Mouse (Mus musculus) frontal cortex, postnatal 36 days (tissue): Measurements from ENCODE around the gene Tmem47.

ENCODE experiments used
- DNase-seq, 2 experiments: peaks; one replicate each; pipeline ENCODE4 v3.0.0; 2022; ENCODE audit warnings: low spot score in 2 of 2

Tmem47 gene

DNA sequence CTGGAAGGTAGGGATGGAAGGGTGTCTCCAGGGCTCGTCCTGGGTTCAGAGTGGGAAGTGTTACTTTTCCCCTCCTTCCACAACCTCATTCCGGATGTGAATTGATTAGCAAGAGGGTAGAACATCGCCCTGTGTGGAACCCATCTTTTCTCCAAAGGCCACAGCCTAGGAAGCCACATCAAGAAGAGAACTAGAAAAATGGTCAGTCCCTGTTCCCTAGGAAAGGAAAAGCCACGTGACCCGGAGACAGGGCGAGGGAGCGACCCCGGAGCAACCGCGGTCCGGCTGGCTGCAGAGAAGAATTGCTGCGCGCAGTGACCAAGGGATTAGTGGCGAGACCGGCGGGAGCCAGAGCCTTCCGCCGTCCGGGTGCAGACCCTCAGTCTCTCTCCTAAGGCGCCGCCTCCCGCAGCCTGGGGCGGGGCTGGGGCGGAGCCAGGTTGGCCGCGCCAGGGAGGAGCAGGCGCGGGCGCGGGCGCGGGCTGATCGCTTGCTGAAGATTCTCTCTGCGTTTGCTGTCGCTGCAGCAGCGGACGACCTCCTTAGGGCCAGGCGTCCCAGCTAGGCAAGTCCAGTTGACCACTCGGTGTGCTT lies at the start of gene Tmem47:
Gene Tmem47 (plus strand): TSS at position 489 of the 594 bp plus-strand sequence.
- peak; percentile 50 to 63 for DNase-seq

DNA sequence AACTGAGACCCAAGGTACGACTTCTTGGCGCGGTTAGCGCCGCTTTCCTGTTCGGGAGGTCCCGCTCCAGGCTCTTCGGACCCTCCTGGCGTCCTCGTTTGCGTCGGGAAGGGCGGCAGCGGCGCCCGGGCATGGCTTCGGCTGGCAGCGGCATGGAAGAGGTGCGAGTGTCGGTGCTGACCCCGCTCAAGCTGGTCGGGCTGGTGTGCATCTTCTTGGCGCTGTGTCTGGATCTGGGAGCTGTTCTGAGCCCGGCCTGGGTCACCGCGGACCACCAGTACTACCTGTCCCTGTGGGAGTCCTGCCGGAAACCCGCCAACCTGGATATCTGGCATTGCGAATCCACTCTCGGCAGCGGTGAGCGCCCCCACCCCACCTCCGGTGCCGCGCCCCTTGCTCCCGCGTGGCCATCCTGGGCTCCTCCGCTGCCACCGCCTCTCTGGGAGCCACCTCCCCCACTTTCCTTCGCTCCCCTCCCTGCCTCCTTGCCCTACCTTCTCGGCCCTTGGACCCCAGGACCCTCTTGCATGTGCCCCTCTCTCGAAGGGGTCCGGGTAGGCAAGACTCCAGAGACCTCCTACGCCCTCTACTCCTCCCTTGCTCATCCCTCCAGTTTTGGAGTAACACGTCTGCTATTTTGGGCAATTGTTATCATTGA lies 435 bp downstream of the Tmem47 start:
- DNase-seq = peak; percentile 9 to 10

DNA sequence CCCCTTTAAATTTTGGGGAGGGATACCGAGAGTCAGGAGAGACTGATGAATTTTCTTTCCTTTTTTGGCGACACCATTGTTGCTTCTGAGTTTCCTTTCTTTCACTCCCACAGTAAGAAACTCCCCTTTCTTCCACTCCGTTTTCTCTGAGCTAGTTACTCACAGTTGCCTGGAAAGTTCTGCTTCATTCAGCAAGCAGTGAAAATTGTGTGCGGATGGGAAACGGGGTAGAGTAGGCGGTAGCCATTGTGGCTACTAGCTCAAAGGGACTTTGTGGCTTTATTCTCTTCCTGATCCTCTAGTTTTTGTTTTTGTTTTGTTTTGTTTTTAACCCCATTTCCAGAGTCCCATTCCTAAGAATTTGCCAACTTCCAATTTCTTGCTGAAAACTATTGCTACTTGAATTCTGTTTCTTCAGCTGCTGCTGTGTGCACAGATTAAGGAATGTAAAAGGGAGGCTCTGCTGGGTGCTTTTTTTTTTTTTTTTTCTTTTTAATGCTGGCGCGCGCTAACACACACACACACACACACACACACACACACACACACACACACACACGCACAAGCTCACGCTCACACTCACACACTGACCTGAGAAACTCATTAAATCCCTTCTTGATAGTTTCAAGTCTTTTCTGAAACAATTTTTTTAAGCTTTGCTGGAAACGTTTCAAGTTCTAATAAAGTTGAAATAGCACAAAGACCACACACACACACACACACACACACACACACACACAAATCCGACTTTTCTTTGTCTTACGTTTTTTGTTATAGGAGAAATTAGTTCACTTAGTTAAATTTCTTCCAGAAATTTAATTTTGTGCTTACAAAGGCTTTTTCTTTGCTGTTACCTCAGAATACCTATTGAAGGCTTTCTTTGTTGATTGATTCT lies 1.5 kb downstream of the Tmem47 start:
- DNase-seq = peak in 1 of 2 experiments; percentile 21

DNA sequence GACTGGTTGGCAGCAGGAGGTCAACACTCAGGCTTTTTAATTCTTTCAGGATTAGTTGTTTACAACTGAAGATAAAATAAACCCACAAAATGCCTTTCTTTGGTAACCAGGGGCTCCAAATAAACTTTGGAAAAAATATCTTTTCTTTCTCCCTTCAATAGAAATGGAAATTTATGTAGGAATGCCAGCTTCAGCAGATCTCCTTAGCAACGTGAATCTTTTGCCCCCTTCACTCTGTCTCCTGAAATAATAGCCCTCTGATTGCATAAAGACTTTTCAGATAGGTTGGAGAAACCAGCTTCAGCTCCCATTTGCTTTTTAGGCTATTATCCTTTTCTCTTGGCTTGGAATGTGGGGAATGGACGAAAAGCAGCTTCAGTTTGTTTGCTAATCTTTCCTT lies 2.2 kb downstream of the Tmem47 start:
- no peak for DNase-seq

DNA sequence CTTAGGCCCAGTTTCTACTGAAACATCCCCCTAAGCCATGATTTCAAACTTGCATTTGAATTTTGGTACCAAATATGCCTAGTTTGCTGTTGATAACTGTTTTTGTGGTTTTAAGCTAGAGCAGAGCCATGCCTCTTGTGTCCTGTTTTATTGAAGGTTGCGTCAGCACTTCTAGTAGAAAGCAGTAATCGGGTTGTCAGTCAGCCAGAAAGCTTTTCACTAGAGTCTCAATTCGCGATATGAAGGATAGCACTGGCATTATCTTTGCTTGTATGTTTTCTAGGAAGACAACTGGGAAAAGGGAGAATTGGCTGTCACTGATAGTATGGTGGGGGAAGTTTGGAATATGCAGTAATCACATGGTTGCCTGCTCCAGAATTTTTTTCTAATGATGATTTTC lies 3.3 kb downstream of the Tmem47 start:
- no peak for DNase-seq

DNA sequence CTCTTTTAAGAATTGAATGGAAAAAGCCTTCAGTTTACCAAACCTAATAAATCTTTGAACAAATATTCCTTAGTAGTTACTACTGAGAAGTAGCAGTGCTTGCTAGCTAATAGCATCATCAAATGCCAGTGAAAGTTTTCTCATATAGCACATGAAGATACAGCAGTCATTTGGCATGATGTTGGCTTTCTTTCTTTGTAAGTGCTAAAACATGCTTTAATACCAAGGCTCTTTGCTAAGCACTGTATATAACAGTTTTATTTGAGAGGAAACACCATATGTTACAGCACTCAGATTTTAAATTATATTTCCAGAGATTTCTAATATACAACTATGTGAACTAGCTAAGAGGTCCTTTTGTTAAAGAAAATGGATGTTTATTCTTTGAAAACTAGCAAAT lies 8.0 kb downstream of the Tmem47 start:
- DNase-seq = no peak

DNA sequence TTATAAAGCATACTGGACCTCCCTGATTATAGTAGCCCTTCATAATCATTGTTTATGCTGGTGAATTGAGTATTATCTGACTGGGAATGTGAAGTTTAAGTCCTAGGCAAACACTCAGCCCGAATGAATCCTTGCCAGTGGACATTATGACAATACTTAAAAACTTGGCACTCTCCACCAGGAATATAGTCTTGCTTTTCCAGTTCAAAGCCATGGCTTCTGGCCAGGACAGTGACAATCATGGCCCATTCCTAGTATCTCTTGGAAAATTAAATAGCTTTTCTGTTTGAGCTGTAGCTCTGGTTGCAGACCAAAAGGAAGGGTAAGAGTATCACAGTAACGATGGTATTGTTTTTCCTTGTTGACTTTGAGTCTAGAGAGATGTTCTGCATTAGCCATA lies 10.5 kb downstream of the Tmem47 start:
- no peak for DNase-seq

DNA sequence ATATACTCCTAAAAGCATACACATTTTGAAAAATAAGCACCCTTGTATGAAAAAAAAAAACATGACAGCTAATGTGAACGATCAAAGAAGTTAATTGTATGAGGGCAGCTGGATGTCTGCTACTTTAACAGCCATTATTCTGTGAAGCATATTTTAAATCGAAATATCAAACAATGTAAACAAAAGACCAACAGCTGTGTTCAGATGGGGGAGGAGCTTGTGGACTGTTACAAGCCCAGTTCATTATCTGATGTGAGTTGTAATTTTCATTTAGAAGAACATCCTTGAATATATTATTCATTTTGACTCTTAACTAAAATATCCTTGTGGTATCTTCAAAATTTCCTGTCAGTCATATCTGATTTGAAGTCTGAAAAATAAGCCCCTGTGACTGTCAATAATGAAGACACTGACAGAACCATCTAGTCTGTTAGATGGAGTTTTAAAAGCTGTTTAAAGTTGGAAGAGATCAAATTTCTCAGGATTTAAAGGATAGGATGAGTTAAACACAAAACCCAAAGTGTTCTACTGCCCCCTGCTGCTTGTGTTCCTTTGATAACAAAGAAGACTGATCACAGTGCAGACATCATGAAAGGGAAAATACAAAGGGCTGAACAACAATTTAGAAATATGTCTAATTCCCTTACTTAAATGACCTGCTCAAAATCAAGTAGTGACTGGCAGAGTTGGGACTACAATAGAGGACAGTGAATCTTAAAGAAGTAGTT lies 14.7 kb downstream of the Tmem47 start:
- DNase-seq = peak; percentile 6 to 60

DNA sequence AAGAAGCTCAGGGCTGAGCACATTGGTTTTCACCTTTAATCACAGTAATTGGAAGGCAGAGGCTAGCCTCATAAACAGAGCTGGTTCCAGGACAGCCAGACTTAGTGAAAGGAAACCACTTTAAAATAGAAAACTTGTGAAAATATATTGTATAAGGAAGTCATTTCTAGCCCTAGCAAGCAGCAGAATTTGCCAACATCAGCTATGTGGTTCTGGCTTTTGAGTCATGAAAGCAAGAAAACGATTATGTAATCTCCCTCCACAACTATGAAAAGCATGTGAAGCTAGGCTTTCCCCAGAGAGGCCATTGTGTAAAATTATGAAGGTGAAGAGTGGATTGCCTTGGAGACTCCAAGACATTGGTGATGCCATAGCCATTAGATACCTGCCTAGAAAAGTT lies 76.9 kb downstream of the Tmem47 start:
- no peak for DNase-seq
